Mouse (Mus musculus) hindbrain, embryonic 12.5 days (tissue): ENCODE results near the gene Kif18b. TPM values are rescaled to one million over a fixed set of nuclear protein-coding genes. Genes with fewer than 3 reads are reported as not detected.

Experiments
- ATAC-seq: fragments of 200-750 bp; cut with Nextera tagmentation; 2 replicates; pipeline ENCODE4 v1.8.0; 2017; ENCODE audit warnings: moderate TSS enrichment; ENCODE audit not compliant: low FRiP score
- H3K27ac ChIP-seq: fragments of 300-500 bp; sonication (generic); 2 replicates; pipeline ENCODE4 v1.5.1; 2016; ENCODE audit warnings: mild to moderate bottlenecking
- H3K27me3 ChIP-seq: fragments of 300-500 bp; sonication (generic); 2 replicates; pipeline ENCODE4 v1.6.1; 2016; ENCODE audit warnings: mild to moderate bottlenecking
- H3K36me3 ChIP-seq: fragments of 300-500 bp; sonication (generic); 2 replicates; pipeline ENCODE4 v1.6.1; 2016; ENCODE audit warnings: mild to moderate bottlenecking
- H3K4me1 ChIP-seq: fragments of 300-500 bp; sonication (generic); 2 replicates; pipeline ENCODE4 v1.6.1; 2016
- H3K4me2 ChIP-seq: fragments of 300-500 bp; sonication (generic); replicated peaks from 2 replicates; pipeline ENCODE4 v1.6.1; 2016; ENCODE audit warnings: mild to moderate bottlenecking
- H3K4me3 ChIP-seq: fragments of 300-500 bp; sonication (generic); 2 replicates; pipeline ENCODE4 v1.5.1; 2016; ENCODE audit warnings: mild to moderate bottlenecking
- H3K9ac ChIP-seq: fragments of 300-500 bp; sonication (generic); 2 replicates; pipeline ENCODE4 v1.6.1; 2016; ENCODE audit warnings: mild to moderate bottlenecking, moderate library complexity
- H3K9me3 ChIP-seq: fragments of 300-500 bp; sonication (generic); replicated peaks from 2 replicates; pipeline ENCODE4 v1.6.1; 2016; ENCODE audit warnings: mild to moderate bottlenecking
- WGBS: fragments of 180-500 bp; shearing (Covaris S2); methylation state at CpG from one replicate; pipeline ENCODE4 v1.1.7; 2016; 5-methylcytosine and 5-hydroxymethylcytosine counted together
- polyA plus RNA-seq: library from polyadenylated mRNA; unstranded; fragments of >200 nt; fragmentation: Nextera tagmentation; extraction: Ambion mirVana; gene quantifications from 2 replicates; pipeline ENCODE4 v1.2.1, GENCODE M21; 2016

The Kif18b gene
- 6.6 and 7.8 TPM in 2 replicates for polyA plus RNA-seq

DNA sequence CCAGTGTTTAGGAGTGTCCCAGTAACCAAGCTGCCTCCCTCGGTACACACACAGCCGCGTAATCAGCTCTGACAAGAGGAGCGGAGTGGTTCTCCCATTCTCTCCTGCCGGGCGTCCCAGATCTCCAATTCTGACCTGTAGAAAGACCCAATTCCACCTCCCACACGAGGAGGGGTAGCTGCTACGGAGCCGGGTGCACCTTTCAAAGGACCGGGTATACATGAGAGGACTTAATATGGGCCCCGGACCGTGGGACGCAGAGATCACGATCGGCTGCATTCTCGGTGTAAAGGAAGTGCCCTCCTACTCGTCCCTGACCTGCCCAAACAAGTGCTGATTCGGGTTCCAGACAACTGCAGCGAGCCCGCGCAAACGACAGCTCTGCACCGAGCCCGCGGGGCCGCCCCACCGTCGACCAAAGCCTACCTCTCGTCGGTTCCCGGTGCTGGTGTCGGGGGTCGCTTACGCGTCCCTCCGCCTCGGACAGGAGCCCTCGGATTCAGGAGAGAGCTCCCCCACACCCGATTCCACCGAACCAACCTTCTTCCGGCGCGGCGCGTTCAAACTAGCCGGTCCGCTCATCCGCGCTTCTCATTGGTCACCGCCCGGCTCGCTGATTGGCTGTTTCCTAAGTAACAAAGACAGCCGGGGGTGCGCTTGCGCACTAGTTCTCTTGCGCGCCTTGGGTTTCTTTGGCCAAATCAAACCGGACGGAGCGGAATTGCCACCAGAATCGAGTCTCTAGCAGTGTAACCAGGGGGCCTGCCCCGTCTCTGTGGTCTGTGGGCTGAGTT lies at the start of gene Kif18b:
Gene Kif18b, minus strand, starts transcription at position 568 of the 794 bp plus-strand sequence.
- WGBS: under 1% methylated on average over 62 of the region's 62 CpGs

DNA sequence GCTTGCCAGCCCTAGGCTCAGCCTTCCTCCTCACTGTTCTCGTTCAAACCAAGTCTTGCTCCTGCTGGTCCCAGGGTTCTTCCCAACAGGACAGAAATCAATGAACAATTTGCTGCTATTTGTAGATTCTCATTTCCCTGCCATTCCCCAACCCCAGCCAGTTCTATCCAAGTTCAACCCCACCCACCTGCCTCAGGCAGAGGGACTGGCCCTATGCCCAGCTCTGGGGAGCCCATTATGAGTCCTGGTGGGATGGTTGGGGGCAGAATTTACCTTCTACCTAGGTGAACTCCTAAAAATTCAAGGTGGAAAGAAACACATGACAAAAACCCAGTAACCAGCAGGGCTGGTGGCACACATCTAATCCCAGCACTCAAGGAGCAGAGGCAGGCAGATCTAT lies 47.4 kb upstream of the Kif18b start:
- H3K9me3 ChIP-seq: no peaks in the 10 kb centered on the region
- H3K36me3 ChIP-seq: no peaks in the 10 kb centered on the region
- 70% methylated on average over 1 of the region's 1 CpGs for WGBS
- H3K9ac ChIP-seq: no peak overlapping the region
- no peak overlapping the region for H3K4me2 ChIP-seq
- ATAC-seq: no peak
- H3K27ac ChIP-seq: no peak overlapping the region
- H3K27me3 ChIP-seq: peaks cover 26% of the 10 kb centered on the region
- H3K4me3 ChIP-seq: no peak overlapping the region
- H3K4me1 ChIP-seq: peaks cover 4% of the 10 kb centered on the region; the same call in 1 of the 2 replicates

More for the DNA sequence above, at the start of gene Kif18b:
- peaks cover 25% of the 10 kb centered on the region for H3K4me1 ChIP-seq
- ATAC-seq: peak; percentile 88
- peak within 1 kb of the TSS; percentile 74 for H3K4me2 ChIP-seq
- H3K36me3 ChIP-seq: no peaks in the 10 kb centered on the region
- peak within 1 kb of the TSS; percentile 87 for H3K27ac ChIP-seq
- peak within 1 kb of the TSS; percentile 70 for H3K9ac ChIP-seq
- H3K4me3 ChIP-seq: peak within 1 kb of the TSS; percentile 76
- H3K9me3 ChIP-seq: no peaks in the 10 kb centered on the region
- no peaks in the 10 kb centered on the region for H3K27me3 ChIP-seq

DNA sequence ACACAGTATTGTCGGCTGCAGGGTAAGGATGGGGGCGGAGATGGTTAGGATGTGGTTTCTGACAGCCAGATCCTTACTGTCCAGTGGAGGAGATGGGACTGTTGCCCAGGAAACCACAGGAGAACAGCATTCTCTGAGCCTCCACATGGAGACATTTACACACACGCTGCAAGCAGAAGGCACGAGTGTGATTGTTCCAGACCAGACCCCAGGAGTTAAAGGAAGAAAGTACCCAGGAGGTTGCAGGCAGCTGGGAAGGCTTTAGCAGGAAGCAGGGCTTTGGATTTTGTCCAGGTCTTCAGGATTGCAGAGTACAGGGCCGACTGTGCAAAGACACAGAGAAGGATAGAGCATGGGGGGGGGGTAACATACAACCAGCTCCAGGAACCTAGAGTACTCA lies 46.7 kb upstream of the Kif18b start:
- no peak for ATAC-seq
- H3K4me2 ChIP-seq: no peak overlapping the region
- no peak overlapping the region for H3K4me3 ChIP-seq
- no peaks in the 10 kb centered on the region for H3K36me3 ChIP-seq
- H3K9me3 ChIP-seq: no peaks in the 10 kb centered on the region
- WGBS: 45% methylated on average over 5 of the region's 5 CpGs
- H3K4me1 ChIP-seq: peaks cover 4% of the 10 kb centered on the region; the same call in 1 of the 2 replicates
- peaks cover 28% of the 10 kb centered on the region for H3K27me3 ChIP-seq
- H3K9ac ChIP-seq: no peak overlapping the region
- no peak overlapping the region for H3K27ac ChIP-seq

DNA sequence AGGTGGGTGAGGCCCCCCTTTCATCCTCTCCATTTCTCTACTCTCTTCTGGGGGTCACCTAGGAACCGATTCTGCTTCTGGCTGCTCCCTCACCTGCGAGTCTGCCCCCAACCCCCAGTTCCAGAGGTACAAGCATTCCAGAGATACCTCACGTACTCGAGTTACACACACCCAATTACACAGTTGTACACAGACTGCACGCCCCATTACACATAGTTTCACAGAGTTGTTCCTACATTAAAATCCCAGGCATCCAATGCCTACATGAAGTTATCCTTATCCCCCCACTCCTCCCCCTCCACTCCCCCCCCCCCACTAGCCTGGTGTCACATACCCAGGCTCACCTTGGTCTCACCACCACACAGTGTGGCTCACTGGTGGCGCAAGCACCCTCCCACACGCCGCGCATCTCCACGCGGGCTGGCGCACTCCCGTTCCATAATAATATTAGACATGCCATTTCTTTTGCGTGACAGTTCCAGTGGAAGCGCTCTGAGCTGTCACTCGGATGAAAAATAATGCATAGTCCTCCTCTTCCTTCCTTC lies 39.7 kb upstream of the Kif18b start:
- no peak overlapping the region for H3K9ac ChIP-seq
- no peaks in the 10 kb centered on the region for H3K9me3 ChIP-seq
- no peaks in the 10 kb centered on the region for H3K36me3 ChIP-seq
- H3K4me3 ChIP-seq: no peak overlapping the region
- H3K4me2 ChIP-seq: no peak overlapping the region
- H3K27ac ChIP-seq: peak overlapping the region; percentile 88; the same call in 1 of the 2 replicates
- 68% methylated on average over 16 of the region's 16 CpGs for WGBS
- peaks cover 25% of the 10 kb centered on the region for H3K4me1 ChIP-seq
- peaks cover 22% of the 10 kb centered on the region for H3K27me3 ChIP-seq
- ATAC-seq: peak; percentile 55; the same call in 1 of the 2 replicates

DNA sequence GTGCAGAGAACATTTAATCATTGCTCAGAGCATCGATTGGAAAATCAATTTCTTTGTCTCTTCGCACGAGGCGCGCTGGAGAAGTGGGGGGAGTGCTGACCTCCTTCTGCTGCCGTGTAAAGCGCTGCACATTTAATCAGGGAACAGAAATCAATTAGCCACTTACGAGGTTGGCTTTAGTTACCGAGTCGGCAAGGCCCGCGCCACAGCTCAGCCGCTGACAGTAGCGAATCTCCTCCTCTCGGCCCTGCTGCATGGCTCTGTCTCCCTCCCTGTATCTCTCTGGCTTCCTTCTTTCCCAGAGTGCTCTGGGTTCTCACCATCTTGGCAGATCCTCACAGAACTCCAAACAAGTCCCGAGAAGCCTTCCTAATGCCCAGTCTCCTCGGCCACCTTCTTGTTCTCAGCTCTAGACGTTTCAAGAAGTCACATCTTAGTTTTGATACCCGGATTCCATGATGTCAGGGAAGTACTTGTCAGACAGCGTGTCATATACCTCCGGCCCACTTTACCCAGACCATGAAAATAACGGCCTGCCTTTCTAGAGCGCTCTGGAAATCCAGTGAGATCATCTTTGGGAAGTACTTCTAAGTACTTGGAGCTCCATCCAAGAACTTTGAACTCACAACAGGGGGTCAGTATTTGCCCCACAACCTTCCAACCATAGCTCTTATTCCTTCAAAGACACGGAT lies 39.1 kb upstream of the Kif18b start:
- Histone ChIP-seq H3K4me3 (no peak overlapping the region), H3K4me1 (peaks cover 25% of the 10 kb centered on the region), H3K36me3 (no peaks in the 10 kb centered on the region), H3K27me3 (peaks cover 19% of the 10 kb centered on the region), H3K4me2 (peak overlapping the region; percentile 46), H3K27ac (peak overlapping the region; percentile 88), H3K9ac (peak overlapping the region; percentile 42; the same call in 1 of the 2 replicates), H3K9me3 (no peaks in the 10 kb centered on the region)
- 16% methylated on average over 24 of the region's 24 CpGs for WGBS
- peak; percentile 59 for ATAC-seq

DNA sequence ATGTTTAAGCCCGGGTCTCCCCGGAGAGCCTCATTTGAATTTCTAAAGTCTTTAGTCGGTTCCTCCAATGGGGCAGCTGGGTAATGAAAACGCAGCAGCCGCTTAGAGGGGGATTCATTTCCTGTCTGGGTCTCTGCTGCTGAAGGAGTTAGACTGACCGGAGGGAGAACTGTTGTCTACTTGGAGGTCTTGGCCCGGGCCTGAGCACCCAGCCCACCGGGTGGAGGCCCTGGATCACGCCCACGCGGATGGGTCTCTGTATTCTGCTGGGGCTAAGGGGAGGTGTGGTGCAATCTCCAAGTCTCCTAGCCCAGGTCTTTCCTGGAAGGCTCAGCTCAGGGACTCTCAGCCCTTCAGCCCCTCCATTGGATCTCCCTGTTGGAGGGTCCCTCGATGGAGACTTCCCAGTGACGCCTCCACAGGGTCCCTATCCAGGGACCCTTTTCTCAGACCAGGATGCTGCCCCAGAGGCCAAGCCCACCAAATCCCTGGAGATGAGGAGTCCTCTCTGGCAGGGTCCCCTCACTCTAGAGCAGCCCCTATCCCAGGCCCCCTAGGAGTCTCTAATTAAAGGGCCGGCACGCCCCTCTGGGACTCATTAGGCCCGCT lies 38.4 kb upstream of the Kif18b start:
- H3K4me2 ChIP-seq: peak overlapping the region; percentile 46
- 2% methylated on average over 16 of the region's 16 CpGs for WGBS
- no peak overlapping the region for H3K4me3 ChIP-seq
- no peaks in the 10 kb centered on the region for H3K36me3 ChIP-seq
- peak; percentile 72 for ATAC-seq
- peak overlapping the region; percentile 42 for H3K9ac ChIP-seq
- H3K4me1 ChIP-seq: peaks cover 29% of the 10 kb centered on the region
- peaks cover 19% of the 10 kb centered on the region for H3K27me3 ChIP-seq
- H3K9me3 ChIP-seq: no peaks in the 10 kb centered on the region
- H3K27ac ChIP-seq: peak overlapping the region; percentile 88

DNA sequence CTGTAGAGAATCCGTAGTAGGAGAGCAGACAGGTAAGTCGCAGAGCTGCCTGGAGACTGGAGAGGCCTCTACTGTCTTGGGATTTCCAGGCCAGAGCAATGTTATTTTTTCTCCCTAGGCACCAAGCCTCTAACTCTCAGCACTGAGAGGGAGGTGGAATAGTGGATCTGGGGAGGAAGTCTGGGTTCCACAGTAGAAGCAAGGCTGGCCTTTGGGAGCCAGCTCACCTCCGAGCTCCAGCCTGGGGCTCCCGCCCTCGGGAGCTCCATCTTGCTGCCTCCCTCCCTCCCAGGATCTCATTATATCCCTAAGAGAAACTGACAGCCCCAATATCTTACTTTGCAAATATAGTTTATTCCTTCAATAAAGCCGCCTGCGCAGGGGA lies 37.9 kb upstream of the Kif18b start:
- Histone ChIP-seq H3K27me3 (peaks cover 16% of the 10 kb centered on the region), H3K4me3 (no peak overlapping the region), H3K9me3 (no peaks in the 10 kb centered on the region), H3K27ac (peak overlapping the region; percentile 88), H3K9ac (0 out of 2 replicates have a peak overlapping the region, but pooled peaks have one; percentile 42), H3K4me1 (peaks cover 33% of the 10 kb centered on the region), H3K4me2 (peak overlapping the region; percentile 46), H3K36me3 (no peaks in the 10 kb centered on the region)
- peak; percentile 13; the same call in 1 of the 2 replicates for ATAC-seq
- WGBS: 19% methylated on average over 7 of the region's 7 CpGs

DNA sequence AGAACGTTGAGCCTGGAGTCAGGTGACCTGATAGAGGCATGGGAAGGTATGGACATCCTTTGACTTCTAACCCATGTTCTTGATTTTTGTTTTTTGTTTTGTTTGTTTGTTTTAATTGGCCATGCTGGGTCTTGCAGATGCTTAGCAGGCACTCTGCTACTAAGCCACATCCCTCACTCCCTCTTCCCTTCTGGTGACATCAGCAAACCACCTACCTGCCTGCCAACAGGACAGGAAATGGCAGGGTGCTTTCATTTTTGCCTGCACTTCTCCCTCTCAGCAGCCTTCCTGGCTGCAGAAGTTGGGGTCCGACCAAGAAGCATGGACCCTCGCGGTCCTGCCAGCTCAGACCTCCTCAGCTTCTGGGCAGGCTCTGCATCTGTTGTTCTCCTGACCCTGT lies 36.2 kb upstream of the Kif18b start:
- Histone ChIP-seq H3K27me3 (peaks cover 10% of the 10 kb centered on the region), H3K4me2 (no peak overlapping the region), H3K4me1 (peaks cover 51% of the 10 kb centered on the region), H3K27ac (no peak overlapping the region), H3K9ac (no peak overlapping the region), H3K9me3 (no peaks in the 10 kb centered on the region), H3K36me3 (no peaks in the 10 kb centered on the region), H3K4me3 (no peak overlapping the region)
- ATAC-seq: no peak
- WGBS: 92% methylated on average over 4 of the region's 4 CpGs

DNA sequence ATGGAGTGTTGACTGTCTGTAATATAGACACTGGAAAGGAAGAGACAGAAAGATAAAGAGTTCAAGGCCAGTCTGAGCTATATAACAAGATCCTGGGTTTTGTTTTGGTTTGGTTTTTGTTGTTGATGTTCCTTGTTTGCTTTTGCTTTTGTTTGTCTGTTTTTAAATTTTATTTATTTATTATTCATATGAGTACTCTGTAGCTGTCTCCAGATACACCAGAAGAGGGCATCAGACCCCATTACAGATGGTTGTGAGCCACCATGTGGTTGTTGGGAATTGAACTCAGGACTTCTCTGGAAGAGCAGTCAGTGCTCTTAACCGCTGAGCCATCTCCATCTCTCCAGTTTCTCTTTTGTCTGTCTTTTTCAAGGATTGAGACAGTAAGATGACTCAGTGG lies 33.9 kb upstream of the Kif18b start:
- ATAC-seq: no peak
- no peaks in the 10 kb centered on the region for H3K36me3 ChIP-seq

DNA sequence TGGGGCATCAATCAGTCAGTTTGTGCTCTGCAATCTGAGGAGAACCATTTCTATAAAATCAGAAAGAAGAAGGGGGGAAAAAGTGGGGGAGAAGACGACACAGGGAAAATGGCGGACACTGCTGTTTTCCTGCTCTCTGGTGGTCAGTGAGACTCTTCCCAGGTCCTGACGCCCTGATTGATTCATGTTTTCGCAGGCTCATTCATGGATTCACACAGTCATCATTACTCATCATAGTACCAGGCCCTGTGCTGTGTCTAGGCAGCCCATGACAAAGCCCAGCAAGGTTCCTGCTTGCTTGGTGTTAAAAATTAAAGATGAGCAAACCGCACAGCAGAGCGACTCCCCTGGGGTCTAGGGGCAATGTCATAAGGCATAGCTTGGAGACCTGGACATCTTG lies 33.5 kb upstream of the Kif18b start:
- Histone ChIP-seq H3K27ac (no peak overlapping the region), H3K4me1 (peaks cover 39% of the 10 kb centered on the region), H3K27me3 (peaks cover 11% of the 10 kb centered on the region; the same call in 1 of the 2 replicates), H3K9ac (no peak overlapping the region), H3K4me2 (no peak overlapping the region), H3K4me3 (no peak overlapping the region), H3K36me3 (no peaks in the 10 kb centered on the region), H3K9me3 (no peaks in the 10 kb centered on the region)
- no peak for ATAC-seq
- WGBS: 81% methylated on average over 6 of the region's 6 CpGs

More for the DNA sequence above, 33.9 kb upstream of the Kif18b start:
- Histone ChIP-seq H3K9me3 (no peaks in the 10 kb centered on the region), H3K4me3 (no peak overlapping the region), H3K4me1 (peaks cover 42% of the 10 kb centered on the region), H3K4me2 (no peak overlapping the region), H3K27ac (no peak overlapping the region), H3K9ac (no peak overlapping the region), H3K27me3 (peaks cover 11% of the 10 kb centered on the region; the same call in 1 of the 2 replicates)
- 76% methylated on average over 1 of the region's 1 CpGs for WGBS

DNA sequence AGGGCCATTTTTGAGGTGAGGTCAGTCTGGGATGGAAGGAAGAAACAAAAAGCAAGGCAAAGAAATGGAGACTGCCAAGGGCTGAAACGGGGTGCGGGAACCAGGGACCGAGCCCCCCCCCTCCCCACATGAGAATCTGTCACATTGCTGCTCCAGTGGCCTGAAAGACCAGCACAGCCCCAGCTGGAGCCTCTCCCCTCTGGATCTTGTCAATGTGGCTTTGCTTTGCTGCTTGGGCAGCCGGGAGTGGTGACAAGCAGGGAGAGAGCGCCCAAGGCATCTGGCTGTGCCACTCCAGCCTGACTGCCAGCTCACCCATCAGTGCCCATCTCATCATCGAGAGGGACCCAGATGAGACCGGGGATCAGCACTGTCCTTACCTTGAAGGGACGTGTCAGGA lies 32.8 kb upstream of the Kif18b start:
- peak overlapping the region; percentile 72; the same call in 1 of the 2 replicates for H3K27ac ChIP-seq

More for the DNA sequence above, 32.8 kb upstream of the Kif18b start:
- H3K27me3 ChIP-seq: peaks cover 14% of the 10 kb centered on the region
- no peaks in the 10 kb centered on the region for H3K36me3 ChIP-seq
- H3K9ac ChIP-seq: 0 out of 2 replicates have a peak overlapping the region, but pooled peaks have one; percentile 8
- WGBS: 80% methylated on average over 7 of the region's 8 CpGs
- no peak overlapping the region for H3K4me2 ChIP-seq
- no peak for ATAC-seq
- no peaks in the 10 kb centered on the region for H3K9me3 ChIP-seq
- no peak overlapping the region for H3K4me3 ChIP-seq
- H3K4me1 ChIP-seq: peaks cover 39% of the 10 kb centered on the region
